Mouse (Mus musculus): ENCODE measurements around the gene Ndc1.

Ndc1 gene

DNA sequence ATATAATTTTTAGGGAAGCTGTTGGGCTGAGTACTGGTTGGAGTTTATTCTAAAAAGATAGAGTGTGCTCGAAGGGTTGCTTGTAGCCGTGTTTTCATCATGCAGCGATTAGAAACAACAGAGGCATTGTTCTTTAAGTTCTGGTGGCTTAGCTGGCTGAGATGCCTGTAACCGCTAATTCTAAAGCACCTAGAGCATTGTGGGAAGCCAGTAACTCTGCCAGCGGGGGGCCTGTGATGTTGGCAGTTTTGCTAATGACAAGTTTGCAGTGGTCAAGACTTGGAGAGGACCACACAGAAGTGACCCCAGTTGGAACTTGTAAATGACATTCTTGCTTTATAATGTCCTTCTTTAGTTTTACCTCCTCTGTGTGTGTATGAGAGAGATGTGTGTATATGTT, 26.2 kb upstream of the Ndc1 start:
- TF ChIP-seq CTCF (conservative IDR thresholded peaks at IDR 0.05; ENCODE audit: low read length) (no peak), POU5F1 (IDR thresholded peaks at IDR 0.05; ENCODE audit: borderline replicate concordance, low read length) (no peak), NANOG (IDR thresholded peaks at IDR 0.05; ENCODE audit: borderline replicate concordance, low read length) (no peak)
- no peaks in the 10 kb centered on the region for H3K4me1 ChIP-seq (replicated peaks; ENCODE audit: low read depth, low read length)
- no peaks in the 10 kb centered on the region for H3K9me3 ChIP-seq (ENCODE audit: low read length)
- H3K36me3 ChIP-seq (ENCODE audit: insufficient read depth, low read length): peaks cover 10% of the 10 kb centered on the region
- H3K27me3 ChIP-seq (ENCODE audit: insufficient read depth, low read length): no peaks in the 10 kb centered on the region
- H3K4me3 ChIP-seq (replicated peaks; ENCODE audit: low read length): no peak overlapping the region

DNA sequence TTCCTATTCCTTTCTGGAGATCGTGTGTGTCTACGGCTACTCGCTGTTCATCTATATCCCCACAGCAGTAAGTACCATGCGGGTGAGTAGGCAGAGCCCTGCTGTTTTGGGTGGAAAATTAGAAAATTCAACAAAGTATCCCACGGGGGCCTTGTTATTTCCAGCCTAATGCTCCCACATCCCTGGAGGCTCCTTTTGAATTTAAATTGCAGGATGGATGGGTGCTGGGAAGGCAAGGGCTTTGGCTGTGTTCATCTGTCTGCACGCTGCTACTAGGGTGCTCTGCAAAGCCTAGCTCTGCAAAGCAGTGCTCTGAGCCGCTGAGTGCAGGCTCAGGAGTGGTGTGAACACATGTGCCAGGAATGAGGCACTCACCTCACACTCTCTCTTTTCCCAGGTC, 23.0 kb upstream of the Ndc1 start:
- H3K36me3 ChIP-seq (ENCODE audit: insufficient read depth, low read length): peaks cover 10% of the 10 kb centered on the region
- no peak overlapping the region for H3K4me3 ChIP-seq (replicated peaks; ENCODE audit: low read length)
- no peaks in the 10 kb centered on the region for H3K9me3 ChIP-seq (ENCODE audit: low read length)
- H3K27me3 ChIP-seq (ENCODE audit: insufficient read depth, low read length): no peaks in the 10 kb centered on the region
- H3K4me1 ChIP-seq (replicated peaks; ENCODE audit: low read depth, low read length): no peaks in the 10 kb centered on the region; the same call in 1 of the 2 replicates
- TF ChIP-seq CTCF (conservative IDR thresholded peaks at IDR 0.05; ENCODE audit: low read length): no peak
- TF ChIP-seq POU5F1 (IDR thresholded peaks at IDR 0.05; ENCODE audit: borderline replicate concordance, low read length): no peak
- no peak for TF ChIP-seq NANOG (IDR thresholded peaks at IDR 0.05; ENCODE audit: borderline replicate concordance, low read length)

DNA sequence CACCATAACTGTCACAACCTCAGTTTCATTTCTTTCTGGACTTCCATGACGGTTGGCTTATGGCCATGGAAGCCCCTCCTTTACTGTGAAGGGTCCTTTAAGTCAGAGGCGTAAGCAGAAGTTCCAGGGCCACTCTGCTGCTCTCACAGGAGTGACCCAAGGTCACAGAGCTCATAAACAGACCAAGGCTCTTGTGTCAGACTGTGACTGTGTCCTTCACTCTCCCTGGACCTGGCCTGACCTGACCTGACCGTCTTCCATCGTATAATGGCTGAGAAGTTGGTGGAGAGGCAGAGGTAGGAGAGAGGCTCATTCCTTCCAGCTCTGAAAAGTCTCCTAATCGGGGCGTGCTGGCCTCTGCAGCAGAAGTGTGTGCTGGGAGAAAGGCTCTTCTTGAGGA, 20.4 kb upstream of the Ndc1 start:
- Histone ChIP-seq H3K4me1 (replicated peaks; ENCODE audit: low read depth, low read length) (no peaks in the 10 kb centered on the region; the same call in 1 of the 2 replicates), H3K4me3 (replicated peaks; ENCODE audit: low read length) (no peak overlapping the region), H3K36me3 (ENCODE audit: insufficient read depth, low read length) (peaks cover 20% of the 10 kb centered on the region), H3K9me3 (ENCODE audit: low read length) (no peaks in the 10 kb centered on the region), H3K27me3 (ENCODE audit: insufficient read depth, low read length) (no peaks in the 10 kb centered on the region)
- TF ChIP-seq CTCF (conservative IDR thresholded peaks at IDR 0.05; ENCODE audit: low read length) (no peak), NANOG (IDR thresholded peaks at IDR 0.05; ENCODE audit: borderline replicate concordance, low read length) (no peak), POU5F1 (IDR thresholded peaks at IDR 0.05; ENCODE audit: borderline replicate concordance, low read length) (no peak)

DNA sequence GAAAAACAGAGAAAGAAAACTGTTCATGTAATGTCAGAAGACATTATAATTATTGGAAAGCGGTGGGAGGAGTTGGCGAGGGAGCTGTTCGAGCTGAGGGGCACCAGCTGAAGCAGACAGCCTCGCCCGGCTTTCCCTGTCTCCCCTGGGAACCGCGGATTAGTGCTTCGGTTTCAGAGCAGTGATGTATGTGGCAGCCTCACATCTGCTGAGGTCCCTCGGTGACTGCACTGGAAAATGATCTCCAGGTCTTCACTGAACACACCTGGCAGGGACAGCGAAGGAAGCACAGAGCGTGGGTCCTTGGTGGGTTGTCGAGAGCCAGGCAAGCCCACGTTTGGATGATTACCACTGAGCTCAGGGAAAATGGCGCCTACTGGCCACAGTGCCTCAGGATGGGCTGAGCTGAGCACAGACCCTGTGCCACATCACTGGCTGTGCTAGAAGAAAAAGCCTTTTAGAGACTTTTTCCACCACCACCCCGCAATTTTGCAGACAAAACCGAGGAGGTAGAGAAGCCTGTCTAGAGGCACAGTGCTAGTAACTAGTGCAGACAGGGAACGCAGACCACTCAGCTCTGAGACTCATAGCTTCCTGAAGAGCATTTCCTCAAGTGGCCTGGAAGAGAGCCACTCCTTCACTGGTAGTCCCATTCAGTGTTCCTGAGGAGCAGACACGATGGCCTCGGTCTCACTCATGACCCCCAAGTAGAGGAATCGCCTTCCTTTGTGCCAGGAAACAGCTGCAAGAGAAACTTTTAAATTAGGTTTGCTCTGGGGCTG, 18.9 kb upstream of the Ndc1 start:
- peaks cover 22% of the 10 kb centered on the region for H3K36me3 ChIP-seq (ENCODE audit: insufficient read depth, low read length)
- no peaks in the 10 kb centered on the region for H3K27me3 ChIP-seq (ENCODE audit: insufficient read depth, low read length)
- H3K9me3 ChIP-seq (ENCODE audit: low read length): no peaks in the 10 kb centered on the region
- H3K4me3 ChIP-seq (replicated peaks; ENCODE audit: low read length): no peak overlapping the region
- no peaks in the 10 kb centered on the region; the same call in 1 of the 2 replicates for H3K4me1 ChIP-seq (replicated peaks; ENCODE audit: low read depth, low read length)
- TF ChIP-seq NANOG (IDR thresholded peaks at IDR 0.05; ENCODE audit: borderline replicate concordance, low read length) (no peak), POU5F1 (IDR thresholded peaks at IDR 0.05; ENCODE audit: borderline replicate concordance, low read length) (no peak), CTCF (conservative IDR thresholded peaks at IDR 0.05; ENCODE audit: low read length) (no peak)

DNA sequence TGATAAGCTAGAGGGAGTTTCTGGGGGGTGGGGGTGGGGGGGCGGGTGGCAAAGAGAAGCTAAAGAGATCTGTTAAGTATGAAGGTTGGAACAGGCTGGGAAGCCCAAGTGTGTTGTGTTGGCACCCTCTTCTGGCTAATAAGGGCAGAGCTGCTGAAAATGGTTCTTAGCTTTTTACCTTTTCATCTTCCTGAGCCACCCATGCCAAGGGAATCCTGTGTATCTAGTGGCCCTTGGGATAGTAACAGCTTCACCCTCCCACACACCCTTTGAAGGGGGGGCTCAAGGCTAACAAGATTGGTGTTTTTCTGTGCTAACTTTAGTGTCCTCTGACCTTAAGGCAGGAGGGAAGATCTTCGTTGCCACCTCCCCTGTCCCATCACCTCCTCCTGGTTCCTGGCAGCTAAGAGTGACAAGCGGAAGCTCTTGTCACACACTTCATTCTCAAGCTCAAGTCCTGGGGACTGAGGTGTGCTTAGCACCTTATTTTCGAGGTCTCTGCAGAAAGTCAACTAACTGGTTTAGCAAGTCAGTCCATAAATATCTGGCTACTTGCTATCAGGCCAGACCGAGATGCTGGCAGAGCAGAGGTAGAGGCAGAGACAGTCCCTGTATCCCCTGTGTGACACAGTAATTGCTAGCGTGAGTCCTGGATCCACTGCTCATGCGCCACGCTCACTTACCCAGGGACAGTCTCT, 18.1 kb upstream of the Ndc1 start:
- no peaks in the 10 kb centered on the region; the same call in 1 of the 2 replicates for H3K4me1 ChIP-seq (replicated peaks; ENCODE audit: low read depth, low read length)

DNA sequence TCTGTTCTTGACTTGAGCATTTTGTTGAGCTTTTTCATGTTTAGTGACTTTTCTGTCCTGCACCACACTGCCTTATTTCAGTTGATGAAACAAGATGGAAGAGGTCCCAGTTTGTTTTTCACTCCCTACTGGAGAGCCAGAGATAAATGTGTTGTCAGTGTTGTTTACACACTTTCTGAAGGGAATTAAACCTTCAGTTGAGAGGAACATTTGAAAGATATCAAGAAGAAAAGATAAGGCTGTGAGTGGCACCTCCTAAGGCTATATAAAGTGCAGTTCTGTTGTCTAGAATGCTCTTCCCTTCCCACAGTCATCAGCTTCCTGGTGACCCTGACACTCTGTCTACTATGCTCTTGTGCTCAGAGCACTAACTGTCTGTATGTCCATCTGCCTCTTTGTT, 16.2 kb upstream of the Ndc1 start:
- Histone ChIP-seq H3K4me3 (replicated peaks; ENCODE audit: low read length) (no peak overlapping the region), H3K27me3 (ENCODE audit: insufficient read depth, low read length) (no peaks in the 10 kb centered on the region), H3K9me3 (ENCODE audit: low read length) (no peaks in the 10 kb centered on the region), H3K36me3 (ENCODE audit: insufficient read depth, low read length) (peaks cover 12% of the 10 kb centered on the region), H3K4me1 (replicated peaks; ENCODE audit: low read depth, low read length) (peaks cover 2% of the 10 kb centered on the region; the same call in 1 of the 2 replicates)
- TF ChIP-seq NANOG (IDR thresholded peaks at IDR 0.05; ENCODE audit: borderline replicate concordance, low read length) (no peak), CTCF (conservative IDR thresholded peaks at IDR 0.05; ENCODE audit: low read length) (no peak), POU5F1 (IDR thresholded peaks at IDR 0.05; ENCODE audit: borderline replicate concordance, low read length) (no peak)

More for the DNA sequence above, 18.1 kb upstream of the Ndc1 start:
- Histone ChIP-seq H3K27me3 (ENCODE audit: insufficient read depth, low read length) (no peaks in the 10 kb centered on the region), H3K36me3 (ENCODE audit: insufficient read depth, low read length) (peaks cover 23% of the 10 kb centered on the region), H3K4me3 (replicated peaks; ENCODE audit: low read length) (no peak overlapping the region), H3K9me3 (ENCODE audit: low read length) (no peaks in the 10 kb centered on the region)
- TF ChIP-seq POU5F1 (IDR thresholded peaks at IDR 0.05; ENCODE audit: borderline replicate concordance, low read length) (no peak), NANOG (IDR thresholded peaks at IDR 0.05; ENCODE audit: borderline replicate concordance, low read length) (no peak), CTCF (conservative IDR thresholded peaks at IDR 0.05; ENCODE audit: low read length) (peak; percentile 25; the same call in 1 of the 2 replicates)

DNA sequence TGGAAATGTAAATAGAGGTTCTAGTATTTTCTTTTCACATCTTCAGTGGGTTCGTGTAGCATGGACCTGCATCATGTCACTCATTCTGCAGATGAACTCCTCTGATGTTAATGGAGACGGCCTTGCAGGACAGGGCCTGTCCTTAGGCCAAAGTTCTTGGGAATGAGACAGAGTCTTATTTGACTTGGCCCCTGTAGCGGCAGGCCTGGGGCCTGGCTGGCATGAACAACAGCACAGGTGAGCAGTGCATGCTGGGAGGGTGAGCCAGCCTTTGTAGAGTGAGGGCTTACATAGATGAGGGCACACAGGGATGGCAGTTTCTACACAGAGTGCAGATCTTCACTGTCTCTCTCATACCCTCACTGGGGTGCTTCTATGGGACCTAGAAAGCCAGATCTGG, 14.0 kb upstream of the Ndc1 start:
- peaks cover 2% of the 10 kb centered on the region; the same call in 1 of the 2 replicates for H3K9me3 ChIP-seq (ENCODE audit: low read length)
- TF ChIP-seq NANOG (IDR thresholded peaks at IDR 0.05; ENCODE audit: borderline replicate concordance, low read length): no peak
- no peak for TF ChIP-seq CTCF (conservative IDR thresholded peaks at IDR 0.05; ENCODE audit: low read length)
- TF ChIP-seq POU5F1 (IDR thresholded peaks at IDR 0.05; ENCODE audit: borderline replicate concordance, low read length): no peak
- no peaks in the 10 kb centered on the region for H3K27me3 ChIP-seq (ENCODE audit: insufficient read depth, low read length)
- peaks cover 12% of the 10 kb centered on the region for H3K36me3 ChIP-seq (ENCODE audit: insufficient read depth, low read length)
- H3K4me3 ChIP-seq (replicated peaks; ENCODE audit: low read length): no peak overlapping the region
- peaks cover 10% of the 10 kb centered on the region for H3K4me1 ChIP-seq (replicated peaks; ENCODE audit: low read depth, low read length)

DNA sequence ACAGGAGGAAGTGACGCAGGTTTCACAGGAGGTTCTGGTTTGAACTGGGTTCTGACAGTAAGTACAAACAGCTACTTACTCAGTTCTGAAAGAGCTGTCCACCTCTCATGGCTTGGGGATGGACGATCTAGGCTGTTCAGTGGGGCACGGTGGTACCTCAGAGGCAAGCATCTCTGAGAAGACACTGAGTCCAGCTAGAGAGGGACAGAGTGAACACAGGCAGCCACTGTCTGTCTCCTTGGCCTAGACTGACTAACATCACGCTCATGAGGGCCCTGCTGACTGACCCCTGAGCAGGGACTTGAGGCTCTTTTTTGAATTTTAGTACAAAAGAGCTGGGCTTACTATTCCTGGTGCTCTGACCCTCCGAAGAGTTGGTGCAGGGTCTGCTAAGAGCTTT, 13.5 kb upstream of the Ndc1 start:
- Histone ChIP-seq H3K4me3 (replicated peaks; ENCODE audit: low read length) (no peak overlapping the region), H3K9me3 (ENCODE audit: low read length) (peaks cover 3% of the 10 kb centered on the region; the same call in 1 of the 2 replicates), H3K4me1 (replicated peaks; ENCODE audit: low read depth, low read length) (peaks cover 10% of the 10 kb centered on the region), H3K36me3 (ENCODE audit: insufficient read depth, low read length) (peaks cover 12% of the 10 kb centered on the region), H3K27me3 (ENCODE audit: insufficient read depth, low read length) (no peaks in the 10 kb centered on the region)
- TF ChIP-seq CTCF (conservative IDR thresholded peaks at IDR 0.05; ENCODE audit: low read length) (no peak), POU5F1 (IDR thresholded peaks at IDR 0.05; ENCODE audit: borderline replicate concordance, low read length) (no peak), NANOG (IDR thresholded peaks at IDR 0.05; ENCODE audit: borderline replicate concordance, low read length) (no peak)
